Mouse (Mus musculus) erythroblast, embryonic 14.5 days (primary cell): ENCODE measurements around the gene Socs3.

Source experiments
- GATA1 ChIP-seq: IDR thresholded peaks from 2 replicates; pipeline ENCODE4 v1.6.1; 2012; ENCODE audit warnings: low read length, inconsistent platforms, mixed read lengths
- TAL1 ChIP-seq: IDR thresholded peaks from 3 replicates; pipeline ENCODE4 v1.6.1; 2012; ENCODE audit warnings: low read length, inconsistent platforms, mixed read lengths

DNA sequence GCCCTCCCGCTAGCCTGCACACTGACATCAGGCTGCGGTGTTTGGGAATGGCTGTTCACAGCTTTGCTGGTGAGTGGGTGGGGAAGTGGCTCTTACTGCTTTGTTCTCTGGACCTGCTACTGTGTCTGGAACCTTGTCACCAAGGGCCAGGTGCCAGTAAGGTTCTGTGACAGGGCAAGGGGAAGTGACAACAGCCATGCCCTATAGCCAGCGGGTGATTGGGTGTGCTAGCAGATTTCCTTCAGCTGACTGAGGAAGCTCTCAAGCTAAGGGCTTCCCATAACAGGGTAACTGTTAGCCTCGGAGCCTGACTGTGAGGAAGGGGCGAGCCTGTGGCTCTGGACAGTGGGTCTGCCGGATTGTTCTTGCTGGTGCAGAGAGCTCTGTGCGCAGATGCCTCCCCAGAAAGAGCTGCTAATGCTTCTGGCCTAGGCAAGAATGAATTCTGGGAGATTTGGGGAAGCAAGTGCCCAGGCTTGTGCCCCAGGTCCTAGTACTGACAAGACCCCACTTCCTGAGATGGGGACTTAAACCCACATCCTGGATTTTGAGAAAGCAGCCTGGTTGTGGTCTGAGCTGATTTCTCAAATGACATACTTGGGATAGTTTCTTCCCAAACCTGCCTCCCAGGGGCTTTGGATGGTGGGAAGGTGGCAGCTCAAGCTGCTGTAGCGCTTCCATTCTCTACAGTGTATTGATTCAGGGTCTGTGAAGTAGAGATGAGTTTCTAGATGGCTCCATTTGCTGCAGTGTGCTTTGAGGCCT is 45.7 kb upstream of the Socs3 start:
- no peak for TF ChIP-seq TAL1
- no peak for TF ChIP-seq GATA1
